Mouse (Mus musculus): ENCODE results near the gene Hipk2.

The Hipk2 gene

GRCm38 (mm10) chr6:38902820-38903439 lies 27.0 kb upstream of the Hipk2 start:
- DNase-seq (ENCODE audit: low read depth in 2 of 2, low spot score in 2 of 2), result no peak

DNA sequence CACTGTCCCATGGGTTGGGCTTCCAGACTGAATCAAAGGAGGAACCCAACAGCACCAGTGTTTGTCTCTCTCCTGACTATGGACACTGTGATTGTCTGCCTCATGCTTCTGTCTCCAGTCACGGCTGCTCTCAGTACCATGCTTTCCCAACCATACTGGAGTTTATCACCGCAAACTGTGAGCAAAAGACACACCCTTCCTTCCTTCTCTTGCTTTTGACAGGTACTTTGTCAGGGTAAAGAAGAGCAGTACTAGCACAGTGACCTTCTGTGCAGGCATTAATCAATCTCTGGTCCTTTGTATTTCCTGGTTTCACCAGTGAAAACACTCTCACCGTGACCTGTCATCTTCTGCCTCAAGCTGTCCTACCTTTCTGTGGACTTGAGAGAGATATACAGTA lies 25.7 kb upstream of the Hipk2 start:
- DNase-seq (ENCODE audit: low read depth in 2 of 2, low spot score in 2 of 2), result no peak

DNA sequence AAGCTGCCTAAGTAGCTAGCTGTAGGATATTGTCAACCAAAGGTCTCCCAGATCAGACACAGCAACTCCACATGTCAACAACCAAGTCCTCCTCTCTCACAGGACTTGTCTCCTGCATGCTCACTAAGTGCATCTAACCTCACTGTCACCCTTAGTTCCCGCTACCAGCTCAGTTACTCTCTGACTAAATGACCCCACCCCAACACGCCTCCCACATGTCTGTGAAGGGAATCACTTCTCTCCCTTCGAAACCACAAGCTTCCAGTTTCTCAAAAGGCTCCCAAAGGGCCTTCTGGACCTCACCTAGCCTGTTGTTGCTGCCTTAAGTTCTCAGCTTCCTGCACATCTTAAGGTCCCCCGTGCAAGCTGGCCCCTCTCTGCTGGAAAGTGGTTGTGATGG lies 25.2 kb upstream of the Hipk2 start:
- no peak for DNase-seq (ENCODE audit: low read depth in 2 of 2, low spot score in 2 of 2)

- DNase-seq (ENCODE audit: low read depth in 2 of 2, low spot score in 2 of 2), result no peak
Observed at GRCm38 (mm10) chr6:38900479-38901126, 24.6 kb upstream of the Hipk2 start.

- no peak for DNase-seq (ENCODE audit: low read depth in 2 of 2, low spot score in 2 of 2)
Observed at GRCm38 (mm10) chr6:38900073-38900472, 24.1 kb upstream of the Hipk2 start.

DNA sequence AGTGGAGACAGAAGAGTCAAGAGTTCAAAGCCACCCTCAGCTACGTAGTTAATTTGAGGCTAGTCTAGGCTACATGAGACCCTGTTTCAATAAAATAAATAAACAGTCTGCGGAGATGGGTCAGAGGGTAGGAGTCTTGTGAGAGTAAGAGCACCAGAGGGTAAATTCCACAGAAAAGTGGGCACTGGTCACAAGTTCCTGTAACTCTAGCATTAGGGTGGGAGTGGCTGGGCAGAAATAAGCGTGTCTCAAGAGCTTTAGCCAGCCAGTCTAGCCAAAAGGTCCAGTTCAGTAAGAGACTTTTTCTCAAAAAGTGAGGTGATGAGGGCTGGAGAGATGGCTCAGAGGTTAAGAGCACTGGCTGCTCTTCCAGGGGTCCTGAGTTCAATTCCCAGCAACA lies 17.6 kb upstream of the Hipk2 start:
- no peak for DNase-seq (ENCODE audit: low read depth in 2 of 2, low spot score in 2 of 2)

DNA sequence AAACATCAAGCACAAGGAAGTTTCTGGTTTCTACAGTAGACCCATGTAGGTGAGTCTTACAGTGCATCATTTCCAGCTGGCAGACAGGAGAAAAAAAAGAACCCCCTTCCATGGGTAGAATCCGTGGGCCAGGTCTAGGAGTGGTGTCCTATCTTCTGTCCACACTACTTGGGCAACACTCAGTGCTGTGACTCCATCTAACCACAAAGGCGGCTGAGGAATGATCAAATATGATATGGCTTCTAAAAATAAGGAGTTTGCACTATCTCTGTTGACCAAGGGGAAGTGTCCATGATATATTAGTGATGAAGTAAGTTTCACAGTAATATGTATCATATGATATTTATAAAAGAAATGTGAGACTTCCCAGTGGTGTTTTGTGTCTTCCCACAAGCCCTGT lies 16.1 kb upstream of the Hipk2 start:
- DNase-seq (ENCODE audit: low read depth in 2 of 2, low spot score in 2 of 2), result no peak

DNA sequence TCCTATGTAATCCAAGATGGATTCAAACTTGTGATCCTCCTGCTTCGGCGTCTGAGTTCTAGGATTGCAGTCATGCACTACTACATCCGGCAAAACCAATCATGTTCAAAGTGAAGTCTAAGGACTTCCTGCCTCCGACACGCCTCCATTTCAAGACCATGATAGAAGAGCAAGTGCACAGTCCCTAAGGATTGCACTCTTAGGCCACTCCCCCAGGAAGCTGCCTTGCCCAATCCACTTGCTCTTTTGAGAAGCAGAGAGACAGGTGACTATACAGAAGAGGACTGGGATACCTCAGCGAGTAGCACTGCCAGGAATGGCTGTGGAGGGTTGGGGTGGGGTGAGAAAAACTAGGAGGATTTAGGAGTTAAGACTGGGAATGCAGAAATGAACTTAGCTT lies 13.2 kb upstream of the Hipk2 start:
- DNase-seq (ENCODE audit: low read depth in 2 of 2, low spot score in 2 of 2), result no peak

DNA sequence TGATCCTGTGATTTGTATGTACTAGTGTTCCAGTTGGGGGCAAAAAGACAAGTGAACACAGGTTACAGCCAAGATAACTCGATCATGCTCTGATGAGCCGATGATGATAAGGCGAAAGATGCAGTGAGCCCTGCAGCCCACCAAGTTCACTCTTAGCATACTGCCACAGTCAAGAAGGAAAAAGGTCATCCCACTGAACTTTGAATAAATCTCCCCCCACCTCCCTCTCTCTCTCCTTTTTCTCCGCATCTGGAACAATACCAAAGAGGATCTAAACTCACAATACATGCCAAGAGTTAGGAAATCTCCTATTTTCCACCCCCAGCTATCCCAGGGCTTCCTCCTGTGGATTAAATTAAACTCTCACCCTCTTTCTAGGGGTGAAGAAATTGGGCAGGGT lies 11.5 kb upstream of the Hipk2 start:
- DNase-seq (ENCODE audit: low read depth in 2 of 2, low spot score in 2 of 2), result no peak

DNA sequence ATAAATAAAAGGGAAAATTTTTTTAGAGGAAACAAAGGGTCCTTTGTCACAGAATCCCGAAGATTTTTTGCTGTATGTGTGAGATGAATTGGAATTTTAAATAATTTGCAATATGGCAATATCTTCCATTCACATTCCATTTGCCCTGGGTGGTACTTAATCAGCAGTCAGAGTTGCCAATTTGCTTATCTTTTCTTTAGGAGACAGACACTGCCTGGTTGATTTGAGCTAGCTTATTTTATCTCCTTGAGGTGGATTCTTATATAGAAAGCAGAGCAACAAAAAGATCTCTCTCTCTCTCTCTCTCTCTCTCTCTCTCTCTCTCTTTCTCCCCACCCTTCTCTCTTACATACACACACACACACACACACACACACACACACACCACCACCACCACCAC lies 9.2 kb upstream of the Hipk2 start:
- DNase-seq (ENCODE audit: low read depth in 2 of 2, low spot score in 2 of 2), result no peak

GRCm38 (mm10) chr6:38884482-38884881 lies 8.5 kb upstream of the Hipk2 start:
- no peak for DNase-seq (ENCODE audit: low read depth in 2 of 2, low spot score in 2 of 2)

DNA sequence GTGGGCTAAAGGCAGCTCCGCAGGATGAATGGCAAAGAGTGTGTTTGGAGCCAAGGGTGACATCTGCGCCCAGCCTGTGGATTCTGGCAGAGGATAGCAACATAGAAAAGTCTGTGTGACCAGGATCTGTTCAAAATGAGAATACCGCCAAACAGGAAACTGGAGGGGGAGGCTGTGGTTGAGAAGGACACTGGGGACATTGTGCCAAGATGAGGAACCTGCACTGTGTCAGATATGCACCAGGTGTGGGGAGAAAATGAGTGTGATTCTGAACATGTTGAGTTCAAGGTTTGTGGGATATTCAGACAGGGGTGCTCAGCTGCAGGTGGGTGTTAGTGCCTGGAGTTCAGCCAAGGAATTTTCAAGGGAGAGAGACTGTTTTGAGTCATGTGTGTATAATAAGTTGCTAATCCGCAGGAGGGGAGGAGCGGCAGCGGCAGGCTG lies 6.8 kb upstream of the Hipk2 start:
- no peak for DNase-seq (ENCODE audit: low read depth in 2 of 2, low spot score in 2 of 2)

GRCm38 (mm10) chr6:38881975-38882374 lies 6.0 kb upstream of the Hipk2 start:
- DNase-seq (ENCODE audit: low read depth in 2 of 2, low spot score in 2 of 2), result no peak

DNA sequence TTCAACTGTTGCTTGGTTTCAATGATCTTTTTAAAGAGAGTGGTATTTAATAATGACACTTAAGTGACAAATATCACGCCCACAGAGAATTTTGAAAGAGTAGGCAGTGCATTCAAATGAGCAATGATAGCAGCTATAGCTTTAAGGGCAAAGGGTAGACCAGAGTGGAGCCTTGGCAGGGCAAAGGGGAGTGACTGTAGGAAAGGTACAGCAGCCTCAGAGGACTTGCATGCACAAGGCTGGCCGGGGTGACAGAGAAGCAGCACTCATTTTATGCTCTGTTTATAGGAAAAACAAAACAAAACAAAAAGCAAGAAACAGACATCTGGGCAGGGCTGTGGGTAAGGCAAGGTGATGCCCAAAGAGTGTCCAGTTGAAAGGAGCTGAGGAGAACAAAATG lies 5.5 kb upstream of the Hipk2 start:
- no peak for DNase-seq (ENCODE audit: low read depth in 2 of 2, low spot score in 2 of 2)

GRCm38 (mm10) chr6:38877674-38878073 lies 1.7 kb upstream of the Hipk2 start:
- DNase-seq (ENCODE audit: low read depth in 2 of 2, low spot score in 2 of 2), result no peak

DNA sequence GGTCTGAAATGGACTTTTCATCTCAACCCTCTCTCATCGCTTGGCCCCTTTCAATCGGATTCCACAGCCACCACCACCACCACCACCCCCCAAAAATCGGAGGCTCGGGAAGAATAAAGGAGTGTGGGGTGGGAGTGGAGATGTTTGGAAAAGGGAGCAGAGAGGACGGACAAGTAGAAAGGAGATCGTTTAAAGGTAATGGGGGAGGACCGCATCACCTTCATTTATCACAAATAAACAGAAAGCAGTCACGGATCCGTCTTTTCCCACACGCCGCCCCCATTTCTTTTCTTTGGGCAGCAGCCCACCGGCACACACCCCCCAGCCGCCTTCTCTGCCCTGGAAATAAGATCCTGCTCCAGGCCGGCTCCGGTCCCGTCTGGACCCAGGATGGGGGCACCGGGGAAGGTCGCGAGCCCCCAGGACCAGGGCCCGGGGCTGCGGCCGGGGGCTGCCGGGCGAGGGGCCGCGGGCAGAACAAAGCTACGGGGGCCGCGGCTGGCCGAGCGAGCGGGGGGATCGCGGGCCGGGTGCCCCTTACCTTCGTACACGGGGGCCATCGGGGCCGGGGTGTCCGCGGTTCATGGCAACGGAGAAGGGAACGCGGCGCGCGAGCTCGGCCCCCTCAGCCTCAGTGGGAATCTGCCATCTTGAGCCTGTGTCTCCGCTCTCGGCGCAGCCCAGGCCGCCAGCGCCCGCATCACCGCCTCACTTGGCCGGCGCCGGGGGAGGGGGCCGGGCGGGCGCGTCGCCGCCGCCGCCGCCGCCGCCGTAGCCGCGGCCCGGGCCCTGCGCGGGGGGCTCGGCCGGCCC lies 501 bp downstream of the Hipk2 start, which contains the start of gene Tbxas1:
TSS of gene Tbxas1 (plus strand) at position 147 of the 813 bp plus-strand sequence.
- peak; percentile 19 to 34 for DNase-seq (ENCODE audit: low read depth in 2 of 2, low spot score in 2 of 2)

GRCm38 (mm10) chr6:38874565-38875257 lies 1.3 kb downstream of the Hipk2 start:
- peak; percentile 20 to 33 for DNase-seq (ENCODE audit: low read depth in 2 of 2, low spot score in 2 of 2)

- DNase-seq (ENCODE audit: low read depth in 2 of 2, low spot score in 2 of 2), result peak; percentile 32 to 60
Observed at GRCm38 (mm10) chr6:38874035-38874434, 1.9 kb downstream of the Hipk2 start.

GRCm38 (mm10) chr6:38873316-38873715 lies 2.6 kb downstream of the Hipk2 start:
- no peak for DNase-seq (ENCODE audit: low read depth in 2 of 2, low spot score in 2 of 2)

GRCm38 (mm10) chr6:38871051-38871450 lies 4.9 kb downstream of the Hipk2 start:
- no peak for DNase-seq (ENCODE audit: low read depth in 2 of 2, low spot score in 2 of 2)

- DNase-seq (ENCODE audit: low read depth in 2 of 2, low spot score in 2 of 2), result no peak
Observed at GRCm38 (mm10) chr6:38870070-38870469, 5.9 kb downstream of the Hipk2 start.

GRCm38 (mm10) chr6:38868974-38869373 lies 7.0 kb downstream of the Hipk2 start:
- no peak for DNase-seq (ENCODE audit: low read depth in 2 of 2, low spot score in 2 of 2)

All from CD8-positive naive resting alpha-beta T cell, adult 2 months (primary cell).